Mouse (Mus musculus): ENCODE measurements around the gene Ndufa4l2.

Ndufa4l2 gene

GRCm38 (mm10) chr10:127514764-127515163 lies at the start of gene Ndufa4l2:
Gene Ndufa4l2, plus strand, starts transcription at chr10:127514967.
- DNase-seq = no peak

GRCm38 (mm10) chr10:127471281-127471988 lies 43.3 kb upstream of the Ndufa4l2 start:
- no peak for DNase-seq

- DNase-seq = no peak
Measured at GRCm38 (mm10) chr10:127472722-127473121, 42.0 kb upstream of the Ndufa4l2 start.

- no peak for DNase-seq
Measured at GRCm38 (mm10) chr10:127475175-127475574, 39.6 kb upstream of the Ndufa4l2 start.

GRCm38 (mm10) chr10:127476541-127476940 lies 38.2 kb upstream of the Ndufa4l2 start:
- DNase-seq = no peak

GRCm38 (mm10) chr10:127477301-127477700 lies 37.5 kb upstream of the Ndufa4l2 start:
- no peak for DNase-seq

GRCm38 (mm10) chr10:127479131-127479530 lies 35.6 kb upstream of the Ndufa4l2 start:
- DNase-seq = peak; percentile 58

- no peak for DNase-seq
Measured at GRCm38 (mm10) chr10:127480833-127481813, 33.6 kb upstream of the Ndufa4l2 start.

- DNase-seq = no peak
Measured at GRCm38 (mm10) chr10:127485235-127485634, 29.5 kb upstream of the Ndufa4l2 start.

GRCm38 (mm10) chr10:127488856-127489255 lies 25.9 kb upstream of the Ndufa4l2 start:
- DNase-seq = no peak

- no peak for DNase-seq
Measured at GRCm38 (mm10) chr10:127490160-127491127, 24.3 kb upstream of the Ndufa4l2 start.

GRCm38 (mm10) chr10:127491128-127491512 lies 23.6 kb upstream of the Ndufa4l2 start:
- DNase-seq = peak; percentile 37

- DNase-seq = no peak
Measured at GRCm38 (mm10) chr10:127492118-127492517, 22.6 kb upstream of the Ndufa4l2 start.

GRCm38 (mm10) chr10:127496156-127496555 lies 18.6 kb upstream of the Ndufa4l2 start:
- DNase-seq = no peak

- DNase-seq = no peak
Measured at GRCm38 (mm10) chr10:127499516-127499915, 15.3 kb upstream of the Ndufa4l2 start.

- DNase-seq = no peak
Measured at GRCm38 (mm10) chr10:127500042-127500441, 14.7 kb upstream of the Ndufa4l2 start.

GRCm38 (mm10) chr10:127500894-127501893 lies 13.6 kb upstream of the Ndufa4l2 start, which contains the start of gene Stac3:
Gene Stac3, plus strand, starts transcription at chr10:127501686.
- no peak for DNase-seq

GRCm38 (mm10) chr10:127508239-127508638 lies 6.5 kb upstream of the Ndufa4l2 start:
- peak; percentile 84 for DNase-seq

GRCm38 (mm10) chr10:127509051-127509836 lies 5.5 kb upstream of the Ndufa4l2 start:
- peak; percentile 96 for DNase-seq

All from cerebellum, adult 8-10 months (tissue).